Mouse (Mus musculus): ENCODE results near the gene Capn8.

DNA sequence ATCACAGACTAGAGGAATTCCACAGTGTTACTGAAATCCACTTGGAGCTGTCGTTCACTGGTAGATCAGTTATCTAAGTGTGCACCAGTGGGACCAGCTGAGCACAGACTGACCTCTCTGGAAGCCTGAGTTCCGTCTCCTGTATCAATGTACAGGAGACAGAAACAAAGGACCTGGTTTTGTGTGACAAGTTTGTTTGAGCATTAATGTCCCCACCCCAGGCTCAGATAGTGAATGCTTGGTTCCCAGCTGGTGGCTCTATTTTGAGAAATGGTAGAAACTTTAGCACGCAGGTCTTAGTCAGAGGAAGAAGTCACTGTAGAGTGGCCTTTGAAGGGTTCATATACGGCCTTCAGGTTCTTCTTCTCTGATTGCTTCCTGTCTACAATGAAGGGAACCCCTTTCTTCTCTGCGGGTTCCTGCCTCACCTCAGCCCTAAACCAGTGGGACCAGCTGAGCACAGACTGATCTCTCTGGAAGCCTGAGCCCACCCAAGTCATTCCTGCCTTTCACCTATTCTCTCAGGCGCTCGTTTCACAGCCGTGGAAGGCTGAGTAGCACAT lies 43.8 kb upstream of the Capn8 start:
- TF ChIP-seq CTCF (IDR thresholded peaks at IDR 0.05; ENCODE audit: low read depth) (no peak), EP300 (IDR thresholded peaks at IDR 0.05; ENCODE audit: low read depth) (no peak)

Measured in liver, embryonic 14.5 days (tissue).